In genomic region chr3:90212723-90213122, GRCm38 (mm10) we compare ENCODE assay signal across 8 mouse cellular contexts. TPM values are rescaled to one million over a fixed set of nuclear protein-coding genes. Genes with fewer than 3 reads are reported as not detected.
DNase-seq lines count a peak whose midpoint lies in the region; ATAC-seq and TF ChIP-seq lines count a peak whose summit lies in the region.

No protein-coding gene starts in this region.

- H3K36me3 ChIP-seq in lung, embryonic 14.5 days (ENCODE audit: insufficient read depth): peaks cover 50% of the 10 kb centered on the region
- peaks cover 38% of the 10 kb centered on the region for H3K36me3 ChIP-seq in embryonic facial prominence, embryonic 15.5 days
- H3K36me3 ChIP-seq in intestine, postnatal 0 days (ENCODE audit: control insufficient read depth, insufficient read depth): peaks cover 28% of the 10 kb centered on the region
- H3K36me3 ChIP-seq in neural tube, embryonic 14.5 days (ENCODE audit: control insufficient read depth, insufficient read depth, low read length): peaks cover 39% of the 10 kb centered on the region

- H3K4me1 ChIP-seq in lung, embryonic 14.5 days (ENCODE audit: insufficient read depth): peaks cover 18% of the 10 kb centered on the region
- H3K4me1 ChIP-seq in embryonic facial prominence, embryonic 15.5 days: peaks cover 27% of the 10 kb centered on the region
- 0 out of 2 replicates have a peak, but pooled peaks cover 7% of the 10 kb centered on the region for H3K4me1 ChIP-seq in intestine, postnatal 0 days (replicated peaks; ENCODE audit: control insufficient read depth, insufficient read depth, low read length)
- H3K4me1 ChIP-seq in neural tube, embryonic 14.5 days (ENCODE audit: control insufficient read depth, insufficient read depth, low read length): peaks cover 21% of the 10 kb centered on the region

- no peak for DNase-seq in lung, embryonic 14.5 days
- no peak for DNase-seq in lung, adult 18-20 months
- DNase-seq in spleen, adult 18-20 months: no peak
- DNase-seq in cerebellum, adult 9-11 months: no peak
- no peak for DNase-seq in adrenal gland, adult 8-10 months

- no peaks in the 10 kb centered on the region for H3K27me3 ChIP-seq in lung, embryonic 14.5 days (ENCODE audit: insufficient read depth, low read length)
- no peaks in the 10 kb centered on the region for H3K27me3 ChIP-seq in embryonic facial prominence, embryonic 15.5 days
- no peaks in the 10 kb centered on the region for H3K27me3 ChIP-seq in intestine, postnatal 0 days (replicated peaks; ENCODE audit: control insufficient read depth, insufficient read depth, low read length)
- no peaks in the 10 kb centered on the region for H3K27me3 ChIP-seq in neural tube, embryonic 14.5 days (ENCODE audit: control insufficient read depth, insufficient read depth, low read length)

- H3K4me3 ChIP-seq in lung, embryonic 14.5 days (ENCODE audit: low read depth, low read length): peak overlapping the region; percentile 71
- peak overlapping the region; percentile 91 for H3K4me3 ChIP-seq in embryonic facial prominence, embryonic 15.5 days (replicated peaks)
- peak overlapping the region; percentile 69 for H3K4me3 ChIP-seq in intestine, postnatal 0 days (ENCODE audit: low read depth, low read length)
- peak overlapping the region; percentile 90 for H3K4me3 ChIP-seq in neural tube, embryonic 14.5 days (ENCODE audit: low read depth, low read length)

- ATAC-seq in lung, embryonic 14.5 days (ENCODE audit: insufficient read depth): no peak
- no peak for ATAC-seq in embryonic facial prominence, embryonic 15.5 days (ENCODE audit: insufficient number of reproducible peaks, low FRiP score, low TSS enrichment, low read depth)
- ATAC-seq in intestine, postnatal 0 days: no peak
- ATAC-seq in neural tube, embryonic 14.5 days (ENCODE audit: low read depth): no peak

- TF ChIP-seq CTCF in lung, embryonic 14.5 days (IDR thresholded peaks at IDR 0.05; ENCODE audit: low read depth): no peak
- TF ChIP-seq CTCF in intestine, postnatal 0 days (IDR thresholded peaks at IDR 0.05; ENCODE audit: low read depth): no peak

- WGBS in lung, embryonic 14.5 days: 8% methylated on average over 5 of the region's 5 CpGs
- WGBS in embryonic facial prominence, embryonic 15.5 days: 7% methylated on average over 5 of the region's 5 CpGs
- WGBS in intestine, postnatal 0 days: 5% methylated on average over 5 of the region's 5 CpGs
- 17% methylated on average over 5 of the region's 5 CpGs for WGBS in neural tube, embryonic 14.5 days

- H3K27ac ChIP-seq in lung, embryonic 14.5 days (ENCODE audit: low read depth): peak overlapping the region; percentile 90
- H3K27ac ChIP-seq in embryonic facial prominence, embryonic 15.5 days (replicated peaks): no peak overlapping the region; the same call in 1 of the 2 replicates
- H3K27ac ChIP-seq in intestine, postnatal 0 days (ENCODE audit: low read depth, low read length): no peak overlapping the region; the same call in 1 of the 2 replicates
- H3K27ac ChIP-seq in neural tube, embryonic 14.5 days (ENCODE audit: low read depth, low read length): no peak overlapping the region

- H3K9me3 ChIP-seq in lung, embryonic 14.5 days (ENCODE audit: low read depth, low read length): no peaks in the 10 kb centered on the region
- no peaks in the 10 kb centered on the region for H3K9me3 ChIP-seq in embryonic facial prominence, embryonic 15.5 days (replicated peaks)
- no peaks in the 10 kb centered on the region for H3K9me3 ChIP-seq in intestine, postnatal 0 days (ENCODE audit: control insufficient read depth)
- H3K9me3 ChIP-seq in neural tube, embryonic 14.5 days (ENCODE audit: control insufficient read depth, low read length): no peaks in the 10 kb centered on the region

- H3K9ac ChIP-seq in lung, embryonic 14.5 days: peak overlapping the region; percentile 95
- peak overlapping the region; percentile 91 for H3K9ac ChIP-seq in embryonic facial prominence, embryonic 15.5 days
- peak overlapping the region; percentile 84 for H3K9ac ChIP-seq in intestine, postnatal 0 days (ENCODE audit: low read depth, low read length)
- H3K9ac ChIP-seq in neural tube, embryonic 14.5 days (replicated peaks; ENCODE audit: low read depth, low read length): peak overlapping the region; percentile 79

- peak overlapping the region; percentile 98 for H3K4me2 ChIP-seq in lung, embryonic 14.5 days
- H3K4me2 ChIP-seq in embryonic facial prominence, embryonic 15.5 days (replicated peaks): peak overlapping the region; percentile 89
- peak overlapping the region; percentile 65 for H3K4me2 ChIP-seq in intestine, postnatal 0 days (replicated peaks; ENCODE audit: low read depth)
- peak overlapping the region; percentile 95 for H3K4me2 ChIP-seq in neural tube, embryonic 14.5 days (ENCODE audit: low read depth, low read length)

RNA-seq across cellular contexts. Expression of gene Rps27, which starts 0.7 kb away (rescaled TPM):
- 1,714 and 1,910 TPM in 2 replicates for polyA plus RNA-seq in lung, embryonic 14.5 days (2014; fragmentation: Nextera tagmentation; extraction: Ambion mirVana)
- 1,680 and 1,915 TPM in 2 replicates for polyA plus RNA-seq in embryonic facial prominence, embryonic 15.5 days (2015; fragmentation: Nextera tagmentation; extraction: Ambion mirVana)
- polyA plus RNA-seq in intestine, postnatal 0 days (2015; fragmentation: Nextera tagmentation; extraction: Ambion mirVana): 1,181 and 1,228 TPM in 2 replicates
- polyA plus RNA-seq in neural tube, embryonic 14.5 days (2014; fragmentation: Nextera tagmentation; extraction: Ambion mirVana): 896 and 936 TPM in 2 replicates
- total RNA-seq in adrenal gland, adult 8-10 months (2022): 1,000 to 10,000 TPM; 1,658 to 2,346 (median 2,053) TPM

RNA-seq across cellular contexts. Expression of gene Rab13, which starts 0.8 kb away (rescaled TPM):
- 17.9 and 19.3 TPM in 2 replicates for polyA plus RNA-seq in lung, embryonic 14.5 days (2014; fragmentation: Nextera tagmentation; extraction: Ambion mirVana)
- 34.0 and 35.0 TPM in 2 replicates for polyA plus RNA-seq in embryonic facial prominence, embryonic 15.5 days (2015; fragmentation: Nextera tagmentation; extraction: Ambion mirVana)
- polyA plus RNA-seq in intestine, postnatal 0 days (2015; fragmentation: Nextera tagmentation; extraction: Ambion mirVana): 22.7 and 23.1 TPM in 2 replicates
- 8.0 and 12.4 TPM in 2 replicates for polyA plus RNA-seq in neural tube, embryonic 14.5 days (2014; fragmentation: Nextera tagmentation; extraction: Ambion mirVana)
- 10 to 100 TPM; 28.8 to 42.4 (median 34.9) TPM for total RNA-seq in adrenal gland, adult 8-10 months (2022)

RNA-seq across cellular contexts. Expression of gene Jtb, which starts 18.7 kb away (rescaled TPM):
- polyA plus RNA-seq in lung, embryonic 14.5 days (2014; fragmentation: Nextera tagmentation; extraction: Ambion mirVana): 92.3 and 99.7 TPM in 2 replicates
- 111 and 121 TPM in 2 replicates for polyA plus RNA-seq in embryonic facial prominence, embryonic 15.5 days (2015; fragmentation: Nextera tagmentation; extraction: Ambion mirVana)
- 169 and 172 TPM in 2 replicates for polyA plus RNA-seq in intestine, postnatal 0 days (2015; fragmentation: Nextera tagmentation; extraction: Ambion mirVana)
- 98.9 and 102 TPM in 2 replicates for polyA plus RNA-seq in neural tube, embryonic 14.5 days (2014; fragmentation: Nextera tagmentation; extraction: Ambion mirVana)
- total RNA-seq in adrenal gland, adult 8-10 months (2022): 10 to 100 TPM; 64.2 to 76.1 (median 70.4) TPM

RNA-seq across cellular contexts. Expression of gene Creb3l4, which starts 30.6 kb away (rescaled TPM):
- 5.4 and 6.5 TPM in 2 replicates for polyA plus RNA-seq in lung, embryonic 14.5 days (2014; fragmentation: Nextera tagmentation; extraction: Ambion mirVana)
- polyA plus RNA-seq in embryonic facial prominence, embryonic 15.5 days (2015; fragmentation: Nextera tagmentation; extraction: Ambion mirVana): 6.1 and 7.3 TPM in 2 replicates
- polyA plus RNA-seq in intestine, postnatal 0 days (2015; fragmentation: Nextera tagmentation; extraction: Ambion mirVana): 7.5 and 8.6 TPM in 2 replicates
- polyA plus RNA-seq in neural tube, embryonic 14.5 days (2014; fragmentation: Nextera tagmentation; extraction: Ambion mirVana): 1.3 and 2.4 TPM in 2 replicates
- 1 to 10 TPM in 1 of 4 experiments, under 1 TPM in 3; 0.35 to 1.3 (median 0.63) TPM for total RNA-seq in adrenal gland, adult 8-10 months (2022)

RNA-seq across cellular contexts. Expression of gene Slc39a1, which starts 35.2 kb away (rescaled TPM):
- polyA plus RNA-seq in lung, embryonic 14.5 days (2014; fragmentation: Nextera tagmentation; extraction: Ambion mirVana): 85.2 and 85.3 TPM in 2 replicates
- polyA plus RNA-seq in embryonic facial prominence, embryonic 15.5 days (2015; fragmentation: Nextera tagmentation; extraction: Ambion mirVana): 107 and 115 TPM in 2 replicates
- 153 and 158 TPM in 2 replicates for polyA plus RNA-seq in intestine, postnatal 0 days (2015; fragmentation: Nextera tagmentation; extraction: Ambion mirVana)
- 41.2 and 46.0 TPM in 2 replicates for polyA plus RNA-seq in neural tube, embryonic 14.5 days (2014; fragmentation: Nextera tagmentation; extraction: Ambion mirVana)
- 100 to 1,000 TPM; 129 to 172 (median 151) TPM for total RNA-seq in adrenal gland, adult 8-10 months (2022)
